Comparison of ENCODE assay signal across 24 mouse cellular contexts in genomic region chr5:93098811-93099210, GRCm38 (mm10). TPM values are rescaled to one million over a fixed set of nuclear protein-coding genes. Genes with fewer than 3 reads are reported as not detected.
A peak's percentile ranks its signal among the peaks of the same experiment; 100 is the strongest.
DNase-seq lines count a peak whose midpoint lies in the region; ATAC-seq and TF ChIP-seq lines count a peak whose summit lies in the region.
"Had no signal": no experiment of that assay in that cellular context is flagged by ENCODE, and none has a peak within 500 bp of the region (broad histone marks: within the 10 kb centered on the region; RNA-seq: fewer than 3 reads in every experiment).

No protein-coding gene starts in this region.

- H3K27me3 ChIP-seq in heart, adult 2 months (ENCODE audit: control insufficient read depth, insufficient read depth, low read length) = no peaks in the 10 kb centered on the region
- H3K27me3 ChIP-seq in intestine, embryonic 14.5 days (replicated peaks; ENCODE audit: control insufficient read depth, insufficient read depth, low read length) = no peaks in the 10 kb centered on the region
- no peaks in the 10 kb centered on the region for H3K27me3 ChIP-seq in intestine, postnatal 0 days (replicated peaks; ENCODE audit: control insufficient read depth, insufficient read depth, low read length)
- H3K27me3 ChIP-seq in intestine, embryonic 15.5 days (replicated peaks) = no peaks in the 10 kb centered on the region
- H3K27me3 ChIP-seq in hindbrain, embryonic 16.5 days (replicated peaks; ENCODE audit: control insufficient read depth, insufficient read depth, low read length) = no peaks in the 10 kb centered on the region
- H3K27me3 ChIP-seq: embryonic facial prominence, embryonic 15.5 days; hindbrain, embryonic 12.5 days; megakaryocyte, embryonic 14.5 days; neural tube, embryonic 15.5 days had no signal

- H3K36me3 ChIP-seq in heart, adult 2 months (ENCODE audit: control insufficient read depth, insufficient read depth, low read length) = peaks cover 2% of the 10 kb centered on the region
- H3K36me3 ChIP-seq in intestine, embryonic 14.5 days (ENCODE audit: control insufficient read depth, insufficient read depth, low read length) = 0 out of 2 replicates have a peak, but pooled peaks cover 5% of the 10 kb centered on the region
- 0 out of 2 replicates have a peak, but pooled peaks cover 4% of the 10 kb centered on the region for H3K36me3 ChIP-seq in intestine, postnatal 0 days (ENCODE audit: control insufficient read depth, insufficient read depth)
- no peaks in the 10 kb centered on the region for H3K36me3 ChIP-seq in intestine, embryonic 15.5 days
- no peaks in the 10 kb centered on the region for H3K36me3 ChIP-seq in hindbrain, embryonic 16.5 days (ENCODE audit: control insufficient read depth, insufficient read depth, low read length)
- H3K36me3 ChIP-seq: embryonic facial prominence, embryonic 15.5 days; hindbrain, embryonic 12.5 days; neural tube, embryonic 15.5 days had no signal

- H3K9ac ChIP-seq in heart, adult 2 months (ENCODE audit: low read depth, low read length) = no peak overlapping the region
- H3K9ac ChIP-seq in intestine, embryonic 14.5 days (ENCODE audit: low read length) = no peak overlapping the region
- no peak overlapping the region for H3K9ac ChIP-seq in intestine, postnatal 0 days (ENCODE audit: low read depth, low read length)
- H3K9ac ChIP-seq in intestine, embryonic 15.5 days = no peak overlapping the region
- H3K9ac ChIP-seq in hindbrain, embryonic 16.5 days (ENCODE audit: low read depth, low read length) = no peak overlapping the region
- H3K9ac ChIP-seq: embryonic facial prominence, embryonic 15.5 days; hindbrain, embryonic 12.5 days; liver, postnatal 0 days; neural tube, embryonic 15.5 days had no signal

- no peak for DNase-seq in heart, adult 2 months
- no peak for DNase-seq in heart, postnatal 36 days
- DNase-seq in intestine, embryonic 14.5 days (ENCODE audit: low spot score) = no peak
- DNase-seq in lung, postnatal 10 days = peak; percentile 38
- DNase-seq: adrenal gland, postnatal 14 days; cerebellum, postnatal 14 days; embryo, embryonic 11 days; kidney, postnatal 36 days; layer of hippocampus, adult 9-11 months; liver, postnatal 0 days; thymus, postnatal 36 days had no signal

- no peak overlapping the region for H3K4me3 ChIP-seq in heart, adult 2 months
- no peak overlapping the region for H3K4me3 ChIP-seq in intestine, embryonic 14.5 days (ENCODE audit: low read depth, low read length)
- H3K4me3 ChIP-seq in intestine, postnatal 0 days (ENCODE audit: low read depth, low read length) = no peak overlapping the region
- H3K4me3 ChIP-seq in intestine, embryonic 15.5 days (replicated peaks) = no peak overlapping the region
- no peak overlapping the region for H3K4me3 ChIP-seq in hindbrain, embryonic 16.5 days (ENCODE audit: low read length)
- H3K4me3 ChIP-seq: embryonic facial prominence, embryonic 15.5 days; hindbrain, embryonic 12.5 days; limb, embryonic 10.5 days; neural tube, embryonic 15.5 days had no signal

- peaks cover 21% of the 10 kb centered on the region for H3K4me1 ChIP-seq in heart, adult 2 months (ENCODE audit: control insufficient read depth, insufficient read depth, low read length)
- H3K4me1 ChIP-seq in intestine, embryonic 14.5 days (replicated peaks; ENCODE audit: control insufficient read depth, insufficient read depth, low read length) = peaks cover 60% of the 10 kb centered on the region
- 0 out of 2 replicates have a peak, but pooled peaks cover 7% of the 10 kb centered on the region for H3K4me1 ChIP-seq in intestine, postnatal 0 days (replicated peaks; ENCODE audit: control insufficient read depth, insufficient read depth, low read length)
- peaks cover 43% of the 10 kb centered on the region for H3K4me1 ChIP-seq in intestine, embryonic 15.5 days (replicated peaks)
- peaks cover 20% of the 10 kb centered on the region for H3K4me1 ChIP-seq in hindbrain, embryonic 16.5 days (ENCODE audit: control insufficient read depth, insufficient read depth, low read depth, low read length)

- no peak overlapping the region for H3K4me2 ChIP-seq in intestine, embryonic 14.5 days (ENCODE audit: low read length)
- no peak overlapping the region for H3K4me2 ChIP-seq in intestine, postnatal 0 days (replicated peaks; ENCODE audit: low read depth)
- H3K4me2 ChIP-seq in intestine, embryonic 15.5 days (replicated peaks) = peak overlapping the region; percentile 3; the same call in 1 of the 2 replicates
- H3K4me2 ChIP-seq in hindbrain, embryonic 16.5 days (ENCODE audit: low read length) = no peak overlapping the region
- H3K4me2 ChIP-seq: embryonic facial prominence, embryonic 15.5 days; hindbrain, embryonic 12.5 days; neural tube, embryonic 15.5 days had no signal

- TF ChIP-seq CTCF in heart, adult 2 months (IDR thresholded peaks at IDR 0.05) = no peak
- no peak for TF ChIP-seq CTCF in intestine, postnatal 0 days (IDR thresholded peaks at IDR 0.05; ENCODE audit: low read depth)

- no peak overlapping the region; the same call in 1 of the 2 replicates for H3K27ac ChIP-seq in heart, adult 2 months
- peak overlapping the region; percentile 39; the same call in 1 of the 2 replicates for H3K27ac ChIP-seq in intestine, embryonic 14.5 days (ENCODE audit: low read depth)
- no peak overlapping the region for H3K27ac ChIP-seq in intestine, postnatal 0 days (ENCODE audit: low read depth, low read length)
- H3K27ac ChIP-seq in intestine, embryonic 15.5 days = 0 out of 2 replicates have a peak overlapping the region, but pooled peaks have one; percentile 1
- no peak overlapping the region for H3K27ac ChIP-seq in hindbrain, embryonic 16.5 days (ENCODE audit: low read depth, low read length)
- H3K27ac ChIP-seq: embryonic facial prominence, embryonic 15.5 days; hindbrain, embryonic 12.5 days; limb, embryonic 10.5 days; neural tube, embryonic 15.5 days had no signal

- TF ChIP-seq EP300 in heart, adult 2 months (IDR thresholded peaks at IDR 0.05; ENCODE audit: insufficient read depth, low read depth, low read length) = 0 out of 2 replicates have a peak, but pooled peaks have one; percentile 11

- no peaks in the 10 kb centered on the region for H3K9me3 ChIP-seq in intestine, embryonic 14.5 days (ENCODE audit: control insufficient read depth, low read length)
- H3K9me3 ChIP-seq in intestine, postnatal 0 days (ENCODE audit: control insufficient read depth) = no peaks in the 10 kb centered on the region
- no peaks in the 10 kb centered on the region for H3K9me3 ChIP-seq in intestine, embryonic 15.5 days
- no peaks in the 10 kb centered on the region for H3K9me3 ChIP-seq in hindbrain, embryonic 16.5 days (ENCODE audit: control insufficient read depth, low read length)
- H3K9me3 ChIP-seq: embryonic facial prominence, embryonic 15.5 days; G1E; hindbrain, embryonic 12.5 days; limb, embryonic 10.5 days; megakaryocyte, embryonic 14.5 days; neural tube, embryonic 15.5 days had no signal

- 42% methylated on average over 14 of the region's 14 CpGs for WGBS in heart, adult 2 months
- 50% methylated on average over 14 of the region's 14 CpGs for WGBS in intestine, embryonic 14.5 days
- 50% methylated on average over 14 of the region's 14 CpGs for WGBS in intestine, postnatal 0 days
- 56% methylated on average over 14 of the region's 14 CpGs for WGBS in intestine, embryonic 15.5 days
- WGBS in hindbrain, embryonic 16.5 days = 78% methylated on average over 14 of the region's 14 CpGs

- intact Hi-C loops in heart, adult 2 months (cut with DNase I) = loop anchor here (5.0 kb wide), 2 partner anchors 33 to 102 kb away; no protein-coding TSS in a partner anchor
- intact Hi-C loops in heart, postnatal 36 days (cut with DNase I) = loop anchor here (10.0 kb wide), 1 partner anchor 594 kb away; the partner anchor contains the start of gene Scarb2

- H3K79me2 ChIP-seq in heart, adult 2 months (replicated peaks; ENCODE audit: control insufficient read depth, insufficient read depth, low read length) = peaks cover 1% of the 10 kb centered on the region; the same call in 1 of the 2 replicates

- no peak for TF ChIP-seq POLR2A in heart, adult 2 months (IDR thresholded peaks at IDR 0.05; ENCODE audit: insufficient read depth, low read depth, low read length)

- no peak for ATAC-seq in intestine, embryonic 14.5 days (replicated peaks; ENCODE audit: low FRiP score, low TSS enrichment, low read depth)
- no peak for ATAC-seq in intestine, postnatal 0 days
- ATAC-seq in intestine, embryonic 15.5 days = no peak
- ATAC-seq in hindbrain, embryonic 16.5 days = no peak
- ATAC-seq: activated CD4-positive, CD25-positive, alpha-beta regulatory T cell, adult 4 months; forebrain, embryonic 16.5 days; inflammation-experienced regulatory T-cells, adult 6 months; liver, postnatal 0 days; midbrain, embryonic 16.5 days had no signal

RNA-seq across cellular contexts. Expression of gene Sept11, which starts 5.6 kb away (rescaled TPM):
- 10 to 100 TPM; 25.7 to 34.0 TPM for total RNA-seq in heart, adult 2 months (2021)
- 15.6 and 25.8 TPM in 2 replicates for polyA plus RNA-seq in heart, adult 2 months (2012; rRNA removed)
- total RNA-seq in heart, postnatal 36 days (2021) = 10 to 100 TPM; 29.9 to 32.5 TPM
- 178 and 186 TPM in 2 replicates for polyA plus RNA-seq in intestine, embryonic 14.5 days (2014; fragmentation: Nextera tagmentation; extraction: Ambion mirVana)
- 39.2 and 40.9 TPM in 2 replicates for polyA plus RNA-seq in intestine, postnatal 0 days (2015; fragmentation: Nextera tagmentation; extraction: Ambion mirVana)
- polyA plus RNA-seq in intestine, embryonic 15.5 days (2015; fragmentation: Nextera tagmentation; extraction: Ambion mirVana) = 138 and 157 TPM in 2 replicates
- polyA plus RNA-seq in hindbrain, embryonic 16.5 days (2015; fragmentation: Nextera tagmentation; extraction: Ambion mirVana) = 125 and 150 TPM in 2 replicates

RNA-seq across cellular contexts. Expression of gene Sowahb, which starts 54.0 kb away (rescaled TPM):
- under 1 TPM in 1 of 2 experiments, not detected in 1; 0.08 TPM for total RNA-seq in heart, adult 2 months (2021)
- polyA plus RNA-seq in heart, adult 2 months (2012; rRNA removed) = 0.04 TPM in 1 of 2 replicates, not detected in the other
- total RNA-seq in heart, postnatal 36 days (2021) = under 1 TPM in 1 of 2 experiments, not detected in 1; 0.08 TPM
- polyA plus RNA-seq in intestine, embryonic 14.5 days (2014; fragmentation: Nextera tagmentation; extraction: Ambion mirVana) = 3.3 and 3.9 TPM in 2 replicates
- polyA plus RNA-seq in intestine, postnatal 0 days (2015; fragmentation: Nextera tagmentation; extraction: Ambion mirVana) = 16.1 and 18.0 TPM in 2 replicates
- polyA plus RNA-seq in intestine, embryonic 15.5 days (2015; fragmentation: Nextera tagmentation; extraction: Ambion mirVana) = 5.8 and 6.1 TPM in 2 replicates
- 0.07 TPM in 1 of 2 replicates, not detected in the other for polyA plus RNA-seq in hindbrain, embryonic 16.5 days (2015; fragmentation: Nextera tagmentation; extraction: Ambion mirVana)
- polyA plus RNA-seq: activated CD4-positive, CD25-positive, alpha-beta regulatory T cell, adult 4 months; forebrain, embryonic 16.5 days; G1E; inflammation-experienced regulatory T-cells, adult 6 months; midbrain, embryonic 16.5 days; neural tube, embryonic 15.5 days had no signal

Comparison
In these comparisons a context has a peak if more than half of its experiments do, and no peak if none do; other contexts are left out.
1. H3K27ac ChIP-seq: peak in intestine, embryonic 14.5 days (single experiment) and intestine, embryonic 15.5 days (single experiment); none in heart, adult 2 months (single experiment), intestine, postnatal 0 days (single experiment) and hindbrain, embryonic 16.5 days (single experiment).